Mouse (Mus musculus): Measurements from ENCODE around the gene Edar.
"Not testable (repeated sequence)": the region's sequence is repeated elsewhere in the genome, so short reads cannot be mapped to it uniquely, and the experiment has no call there.

The Edar gene

GRCm38 (mm10) chr10:58675533-58675932 lies at the start of gene Edar:
Gene Edar (minus strand): TSS chr10:58675654.
- CTCF ChIA-PET, result no interaction called here

GRCm38 (mm10) chr10:58718110-58718509 lies 42.7 kb upstream of the Edar start, which contains the start of gene Gm17542:
Gene Gm17542 (minus strand): TSS chr10:58718210.
- CTCF ChIA-PET, result not testable (repeated sequence)

DNA sequence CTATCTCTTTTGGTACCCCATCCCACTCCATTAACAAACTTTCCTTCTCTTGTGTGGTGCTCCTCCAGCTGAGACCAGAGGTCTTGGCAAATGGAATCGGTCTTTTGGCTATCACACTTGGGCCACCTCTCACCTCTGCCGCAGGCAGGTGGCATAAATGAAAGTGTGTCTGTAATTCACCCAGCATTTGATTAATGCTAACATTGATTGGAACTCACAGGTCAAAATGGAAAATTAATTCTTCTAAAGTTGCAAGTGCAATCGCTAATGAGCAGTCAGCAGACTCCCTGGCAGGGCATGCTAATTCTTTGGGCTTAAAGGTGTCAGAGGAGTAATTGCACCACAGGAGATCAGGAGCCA lies 39.3 kb upstream of the Edar start:
- CTCF ChIA-PET, result no interaction called here

DNA sequence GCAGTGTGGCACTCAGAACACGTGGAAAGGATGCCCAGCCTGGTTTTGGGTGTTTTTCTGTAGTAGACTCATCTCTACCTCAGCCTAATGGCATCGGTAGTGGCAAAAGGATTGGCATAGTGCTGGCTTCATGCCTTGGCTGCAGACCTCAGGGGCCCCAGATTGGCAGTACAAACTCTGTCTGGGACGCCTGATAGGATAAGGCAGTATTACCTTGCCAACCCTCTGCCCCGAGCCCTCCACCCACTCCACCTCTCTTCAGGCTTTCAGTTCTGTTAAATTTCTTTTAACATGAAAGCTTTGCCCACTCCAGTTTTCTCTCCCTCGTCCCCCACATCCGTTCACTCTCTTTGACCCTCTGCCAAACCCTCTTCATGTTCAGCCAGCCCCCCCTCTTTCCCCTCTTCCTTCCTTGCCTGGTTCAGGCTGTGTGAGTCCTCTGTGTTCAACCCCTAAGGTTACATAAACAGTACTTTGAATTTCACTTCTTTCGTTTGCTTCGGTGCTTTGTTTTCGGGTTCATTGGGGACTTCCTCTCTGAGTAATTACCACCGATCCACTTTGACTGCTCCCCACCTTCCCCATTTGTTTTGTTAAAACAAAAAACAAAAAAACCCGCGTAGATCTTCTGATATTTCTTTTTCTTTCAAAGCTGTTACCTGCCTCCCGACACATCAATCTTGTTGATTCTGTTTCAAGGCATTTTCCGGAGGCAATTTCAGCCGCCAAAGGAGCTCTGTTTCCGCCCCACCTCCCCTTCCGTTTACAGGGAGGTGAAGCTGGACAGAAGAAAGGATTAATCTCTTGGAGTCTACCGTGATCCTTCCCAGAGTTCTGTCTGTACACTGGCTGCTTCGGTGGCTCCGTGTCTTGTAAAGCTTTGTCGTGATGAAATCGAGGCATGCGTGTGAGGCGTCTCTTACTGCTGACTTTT lies 38.7 kb upstream of the Edar start:
- CTCF ChIA-PET, result no interaction called here

DNA sequence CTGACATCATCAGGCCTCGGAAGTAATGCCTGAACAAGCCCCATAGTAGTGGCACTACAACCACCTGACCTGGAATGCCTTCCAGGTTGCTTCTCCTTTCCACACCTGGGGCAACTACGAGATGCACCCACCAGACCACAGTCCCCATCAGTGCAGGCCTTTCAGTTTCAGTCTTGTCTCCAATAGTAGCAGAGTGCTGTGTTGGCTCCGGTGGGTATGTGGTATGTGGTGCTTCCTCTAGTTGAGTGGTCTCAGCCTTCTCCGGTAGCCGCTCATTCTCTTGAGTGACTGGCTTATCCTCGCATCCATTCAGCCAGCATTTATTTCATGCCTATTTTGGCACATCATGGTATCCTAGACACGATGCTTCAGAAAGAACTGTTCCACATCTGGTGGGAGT lies 37.8 kb upstream of the Edar start:
- CTCF ChIA-PET, result no interaction called here

DNA sequence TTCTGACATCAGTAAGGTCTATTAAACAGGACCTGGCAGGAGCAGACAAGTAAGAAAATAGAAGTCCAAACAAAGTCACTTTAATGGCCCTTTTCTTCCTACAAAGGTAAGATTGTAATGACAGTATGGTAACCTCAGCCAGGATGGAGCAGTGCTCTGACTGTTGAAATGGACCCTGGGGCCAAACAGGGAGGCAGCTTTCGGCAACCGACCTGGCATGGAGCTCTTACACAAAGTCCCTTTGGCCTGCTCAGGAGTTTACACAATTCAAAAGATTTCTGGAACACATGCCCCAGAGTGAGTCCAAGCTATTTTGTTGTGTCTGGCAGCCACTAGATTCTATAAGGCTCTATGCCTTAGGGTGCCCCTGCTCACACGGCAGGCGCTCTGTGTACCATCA lies 33.6 kb upstream of the Edar start:
- CTCF ChIA-PET, result no interaction called here

GRCm38 (mm10) chr10:58700578-58700977 lies 25.1 kb upstream of the Edar start:
- CTCF ChIA-PET, result no interaction called here

DNA sequence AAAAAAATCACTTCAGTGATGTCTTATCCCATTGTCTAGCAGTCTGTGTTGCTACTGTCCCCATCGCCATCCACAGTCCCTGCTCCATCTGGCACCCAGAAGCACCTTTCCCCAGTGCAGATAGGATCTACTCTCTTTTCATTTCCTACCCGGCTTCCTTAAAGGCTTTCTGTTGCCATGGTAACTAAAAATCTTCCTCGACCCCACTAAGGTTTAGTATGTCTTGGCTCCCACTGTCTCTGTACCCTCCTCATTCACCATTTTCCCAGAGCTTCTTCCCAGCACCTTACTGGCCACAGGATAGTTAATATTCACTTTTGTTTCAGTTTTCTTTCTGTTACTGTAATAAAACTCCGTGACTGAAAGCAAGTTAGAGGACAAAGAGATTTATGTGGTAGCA lies 24.7 kb upstream of the Edar start:
- CTCF ChIA-PET, result no interaction called here

GRCm38 (mm10) chr10:58698955-58699354 lies 23.5 kb upstream of the Edar start:
- CTCF ChIA-PET, result no interaction called here

GRCm38 (mm10) chr10:58691051-58691450 lies 15.6 kb upstream of the Edar start:
- CTCF ChIA-PET, result no interaction called here

GRCm38 (mm10) chr10:58679298-58679697 lies 3.8 kb upstream of the Edar start:
- CTCF ChIA-PET, result no interaction called here

DNA sequence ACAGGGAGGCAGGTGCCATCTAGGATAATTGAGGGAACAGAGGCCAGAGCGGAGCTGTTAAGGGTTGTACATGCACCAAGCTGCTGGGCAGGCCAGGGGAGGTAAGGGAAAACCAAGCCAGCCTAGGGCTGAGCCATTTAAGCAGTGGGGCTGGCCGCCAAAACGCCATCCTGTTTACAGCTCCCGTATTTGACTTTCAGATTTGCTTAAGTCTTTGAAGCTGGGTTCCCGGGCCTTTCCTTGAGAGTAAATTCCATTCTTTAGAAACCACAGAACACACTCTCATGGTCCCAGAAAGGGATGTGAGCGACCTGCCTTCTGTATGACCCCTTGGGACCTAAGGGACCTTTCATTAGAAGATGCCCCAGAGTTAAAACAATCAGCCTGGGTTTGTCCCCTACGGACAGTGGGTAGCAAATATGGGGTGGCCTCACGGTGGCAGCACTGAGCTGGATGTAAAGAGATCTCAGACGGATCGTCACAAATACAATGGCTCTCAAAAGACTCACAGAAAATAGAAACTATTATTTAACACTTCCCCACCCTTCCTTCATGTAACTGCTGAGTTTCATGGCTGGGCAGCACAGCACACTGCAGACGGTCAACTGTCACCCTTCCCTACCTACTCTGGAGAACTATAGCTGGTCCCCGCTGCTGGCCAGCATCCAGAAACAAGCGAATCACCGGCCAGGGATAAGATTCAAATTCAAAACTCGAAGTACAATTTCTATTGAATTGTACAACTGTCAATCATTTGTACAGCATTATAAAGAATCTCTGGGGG lies 2.0 kb downstream of the Edar start:
- CTCF ChIA-PET, result interaction anchor here (0.6 kb wide), 1 partner anchor 1381 kb away, joined by 5 read pairs; no protein-coding TSS in a partner anchor

- CTCF ChIA-PET, result interaction anchor here (0.6 kb wide), 1 partner anchor 1381 kb away, joined by 5 read pairs; no protein-coding TSS in a partner anchor
These were observed 2.7 kb downstream of the Edar start for GRCm38 (mm10) chr10:58672557-58673277.

DNA sequence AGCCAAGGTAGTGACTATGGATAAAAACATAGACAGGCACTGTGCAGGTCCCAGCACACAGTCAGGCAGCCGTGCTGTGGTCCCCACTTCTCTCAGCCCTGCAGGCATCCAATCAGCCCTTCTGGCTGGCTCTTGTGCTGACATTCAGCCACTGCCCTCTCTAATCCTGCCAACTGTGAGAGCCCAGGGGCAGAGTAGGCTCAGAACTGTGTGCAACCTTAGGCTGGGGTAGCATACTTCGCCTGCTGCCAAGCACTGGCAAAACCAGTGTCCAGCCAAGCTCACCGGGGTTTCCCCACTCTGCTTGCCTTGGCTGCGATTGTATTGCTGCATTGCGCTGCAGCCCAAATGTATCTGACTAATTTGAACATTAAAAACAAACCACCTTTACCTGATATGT lies 11.6 kb downstream of the Edar start:
- CTCF ChIA-PET, result no interaction called here

DNA sequence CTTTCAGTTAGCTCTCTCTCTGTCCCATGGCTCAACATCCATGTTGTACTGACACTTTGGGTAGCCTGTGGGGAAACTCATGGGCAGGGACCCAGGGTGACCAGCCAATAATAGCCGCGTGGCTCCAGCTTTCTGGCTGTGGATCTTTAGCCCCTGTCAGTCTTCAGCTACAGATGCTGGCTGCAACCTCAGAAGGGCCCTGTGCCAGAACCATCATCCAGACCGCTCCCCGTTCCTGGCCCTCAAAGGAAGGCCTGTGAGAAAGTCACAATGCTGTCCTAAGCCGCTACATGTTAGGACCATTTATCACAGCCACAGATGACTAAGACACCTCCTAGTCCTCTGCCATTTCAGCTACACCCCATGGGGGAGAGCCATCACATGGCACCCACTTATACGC lies 12.0 kb downstream of the Edar start:
- CTCF ChIA-PET, result no interaction called here

- CTCF ChIA-PET, result no interaction called here
These were observed 16.0 kb downstream of the Edar start for GRCm38 (mm10) chr10:58659268-58659986.

GRCm38 (mm10) chr10:58657731-58658130 lies 17.7 kb downstream of the Edar start:
- CTCF ChIA-PET, result no interaction called here

DNA sequence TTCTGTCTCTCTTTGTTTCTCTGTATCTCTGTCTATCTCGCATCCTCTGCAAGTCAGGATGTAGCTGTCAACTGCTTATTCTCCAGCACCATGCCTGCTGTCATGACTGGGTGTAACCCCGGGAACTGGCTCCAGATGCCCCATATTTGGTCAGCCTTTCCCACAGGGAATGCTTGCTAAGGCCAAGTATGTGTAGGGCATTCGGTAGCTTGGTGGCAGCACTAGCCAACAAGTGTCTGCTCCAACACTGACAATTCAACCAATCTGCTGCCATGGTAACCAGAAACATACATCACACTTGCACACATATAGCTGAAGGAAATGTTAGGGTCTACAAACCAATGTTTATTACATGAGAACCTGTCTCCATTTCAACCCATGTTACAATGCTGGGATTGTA lies 21.8 kb downstream of the Edar start:
- CTCF ChIA-PET, result no interaction called here

DNA sequence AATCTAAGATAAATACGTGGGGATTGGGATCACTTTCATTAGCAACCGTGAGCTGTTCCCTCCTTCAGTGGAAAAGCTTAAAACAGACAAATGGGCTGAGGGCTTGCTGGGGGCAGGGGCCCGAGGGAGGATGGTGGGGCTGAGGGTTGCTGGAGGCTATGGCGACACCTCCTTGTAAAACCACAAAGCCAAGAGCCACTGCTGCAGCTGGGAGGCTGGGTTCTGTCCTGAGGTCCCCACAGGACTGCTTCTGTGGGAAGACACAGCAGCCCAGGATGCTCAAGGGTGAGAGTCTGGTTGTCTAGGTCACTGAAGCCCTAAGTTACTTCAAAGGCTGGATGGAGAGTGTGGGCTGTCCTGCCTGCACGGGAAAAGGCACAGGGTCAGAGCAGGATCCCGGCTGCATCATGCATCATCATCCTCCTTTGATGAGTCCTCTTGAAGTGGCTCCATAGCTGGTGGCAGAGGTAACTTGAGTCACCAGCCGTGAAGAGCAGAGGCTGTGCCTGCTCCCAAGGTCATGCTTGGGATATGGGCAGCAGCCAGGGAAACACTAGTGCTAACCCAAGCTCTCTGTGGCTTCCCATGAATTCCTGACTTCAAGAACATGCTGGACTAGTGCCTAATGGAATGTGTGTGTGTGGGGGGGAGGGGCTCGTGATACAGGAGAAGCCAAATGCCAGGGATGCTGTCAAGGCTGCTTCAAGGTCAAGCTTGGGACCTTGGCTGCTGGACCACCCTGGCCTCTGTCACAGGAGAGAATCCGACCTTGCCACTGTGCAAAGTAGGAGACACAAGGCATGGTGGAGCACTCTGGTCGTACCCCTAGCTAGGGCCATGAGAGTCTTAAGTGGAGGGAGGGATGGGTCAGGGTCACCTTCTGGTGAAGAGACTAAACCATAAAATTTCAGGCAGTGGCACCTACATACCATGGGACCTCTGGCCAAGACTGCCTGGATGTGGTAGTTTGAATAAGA lies 22.7 kb downstream of the Edar start:
- CTCF ChIA-PET, result no interaction called here

DNA sequence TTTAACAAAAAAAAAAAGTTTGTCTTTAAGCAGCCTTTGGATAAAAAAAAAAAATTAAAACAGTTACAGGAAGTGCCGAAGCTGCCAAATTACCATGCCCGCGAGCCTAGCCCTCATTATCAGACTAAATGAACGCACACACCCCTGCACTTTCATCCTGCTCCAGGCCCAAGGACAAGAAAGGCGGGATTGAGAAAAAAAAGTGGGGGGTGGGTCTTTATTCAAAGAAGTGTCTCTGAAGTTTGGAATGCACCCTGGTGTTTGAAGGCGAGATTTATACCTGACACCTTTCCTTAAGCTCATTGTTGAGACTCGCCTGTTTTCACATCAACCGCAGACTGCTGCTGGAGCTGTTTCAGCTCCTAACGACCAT lies 23.4 kb downstream of the Edar start:
- CTCF ChIA-PET, result no interaction called here
